Mouse (Mus musculus) forebrain, embryonic 11.5 days (tissue): ENCODE measurements around the gene Klc2. TPM values are rescaled to one million over a fixed set of nuclear protein-coding genes. Genes with fewer than 3 reads are reported as not detected.
A peak's percentile ranks its signal among the peaks of the same experiment; 100 is the strongest.
"Not testable (repeated sequence)": the region's sequence is repeated elsewhere in the genome, so short reads cannot be mapped to it uniquely, and the experiment has no call there.

Experiments
- ATAC-seq: fragments of 200-750 bp; cut with Nextera tagmentation; replicated peaks from 2 replicates; pipeline ENCODE4 v1.8.0; 2017; ENCODE audit warnings: moderate TSS enrichment; ENCODE audit not compliant: low FRiP score
- DNase-seq: peaks from one replicate; pipeline ENCODE4 v3.0.0-alpha.2; 2017; ENCODE audit warnings: low spot score
- H3K27ac ChIP-seq: fragments of 300-500 bp; sonication (generic); 2 replicates; pipeline ENCODE4 v1.5.1; 2014; ENCODE audit warnings: low read depth, low read length
- H3K27me3 ChIP-seq: fragments of 300-500 bp; sonication (generic); 2 replicates; pipeline ENCODE4 v1.6.1; 2014; ENCODE audit warnings: mild to moderate bottlenecking, low read length, mixed read lengths; ENCODE audit not compliant: control insufficient read depth, insufficient read depth
- H3K36me3 ChIP-seq: fragments of 300-500 bp; sonication (generic); 2 replicates; pipeline ENCODE4 v1.6.1; 2014; ENCODE audit warnings: mild to moderate bottlenecking, low read length, moderate library complexity, mixed read lengths; ENCODE audit not compliant: control insufficient read depth, insufficient read depth
- H3K4me1 ChIP-seq: fragments of 300-500 bp; sonication (generic); replicated peaks from 2 replicates; pipeline ENCODE4 v1.6.1; 2014; ENCODE audit warnings: low read length, mixed read lengths; ENCODE audit not compliant: control insufficient read depth, insufficient read depth
- H3K4me2 ChIP-seq: fragments of 300-500 bp; sonication (generic); 2 replicates; pipeline ENCODE4 v1.6.1; 2014; ENCODE audit warnings: low read depth, mild to moderate bottlenecking, low read length, moderate library complexity, mixed read lengths; ENCODE audit not compliant: severe bottlenecking
- H3K4me3 ChIP-seq: fragments of 300-500 bp; sonication (generic); 2 replicates; pipeline ENCODE4 v1.5.1; 2014; ENCODE audit warnings: low read depth, low read length
- H3K9ac ChIP-seq: fragments of 300-500 bp; sonication (generic); 2 replicates; pipeline ENCODE4 v1.6.1; 2014; ENCODE audit warnings: low read length
- H3K9me3 ChIP-seq: fragments of 300-500 bp; sonication (generic); 2 replicates; pipeline ENCODE4 v1.6.1; 2016; ENCODE audit warnings: low read length, mixed read lengths; ENCODE audit not compliant: control insufficient read depth
- WGBS: fragments of 180-500 bp; shearing (Covaris S2); extraction: QIAGEN DNeasy Blood & Tissue Kit; methylation state at CpG from one replicate; pipeline ENCODE4 v1.1.7; 2014; 5-methylcytosine and 5-hydroxymethylcytosine counted together
- polyA plus RNA-seq: library from polyadenylated mRNA; unstranded; fragments of >200 nt; fragmentation: Nextera tagmentation; extraction: Ambion mirVana; gene quantifications from 2 replicates; pipeline ENCODE4 v1.2.1, GENCODE M21; 2014

Gene Klc2
- polyA plus RNA-seq = 35.3 and 38.5 TPM in 2 replicates

DNA sequence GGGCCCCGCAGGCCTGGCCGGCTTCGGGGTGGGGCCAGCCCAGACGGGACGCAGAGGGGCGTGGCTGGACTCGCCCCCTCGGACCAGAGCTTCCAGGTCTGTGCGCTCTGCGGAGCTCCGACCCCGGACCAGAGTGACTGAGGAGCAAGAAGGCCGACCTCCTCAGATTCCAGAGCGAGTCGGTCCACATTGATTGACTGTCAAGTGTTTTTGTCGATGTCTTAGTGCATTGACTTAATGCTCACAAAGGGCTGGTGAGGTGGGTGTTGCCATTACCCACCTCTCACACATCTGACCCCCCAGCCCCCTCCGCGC lies at the start of gene Klc2:
Klc2 (minus strand) TSS at position 177 of the 315 bp plus-strand sequence.
- peak; percentile 93 for ATAC-seq
- Histone ChIP-seq H3K9me3 (no peaks in the 10 kb centered on the region), H3K9ac (peak within 1 kb of the TSS; percentile 82), H3K36me3 (no peaks in the 10 kb centered on the region), H3K4me3 (peak within 1 kb of the TSS; percentile 88), H3K4me2 (peak within 1 kb of the TSS; percentile 89), H3K27ac (peak within 1 kb of the TSS; percentile 82), H3K4me1 (peaks cover 6% of the 10 kb centered on the region), H3K27me3 (no peaks in the 10 kb centered on the region)
- DNase-seq = no peak
- under 1% methylated on average over 18 of the region's 18 CpGs for WGBS

DNA sequence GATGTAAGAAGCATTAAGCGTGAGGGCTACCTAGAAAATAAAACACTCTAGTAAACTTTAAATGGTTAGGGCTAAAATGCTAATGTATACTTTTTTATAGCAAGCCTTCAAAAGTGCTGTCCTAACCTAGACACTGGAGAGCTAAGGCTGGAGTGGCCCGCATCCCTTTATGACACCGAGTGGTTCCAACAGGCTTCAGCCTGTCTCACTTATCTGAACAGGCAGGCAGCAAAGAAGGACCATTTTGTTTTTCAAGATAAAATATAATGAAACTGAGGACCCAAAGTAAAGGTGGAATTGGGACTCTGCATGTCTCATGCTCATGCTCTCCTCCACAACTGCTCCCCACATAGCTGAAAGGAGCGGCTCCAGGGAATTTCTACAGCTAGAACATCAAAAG lies 49.1 kb upstream of the Klc2 start:
- Histone ChIP-seq H3K4me1 (no peaks in the 10 kb centered on the region), H3K27me3 (no peaks in the 10 kb centered on the region), H3K36me3 (no peaks in the 10 kb centered on the region), H3K4me2 (no peak overlapping the region), H3K9me3 (no peaks in the 10 kb centered on the region), H3K4me3 (no peak overlapping the region), H3K27ac (no peak overlapping the region), H3K9ac (no peak overlapping the region)
- ATAC-seq = no peak
- WGBS = 88% methylated on average over 4 of the region's 4 CpGs
- DNase-seq = no peak

DNA sequence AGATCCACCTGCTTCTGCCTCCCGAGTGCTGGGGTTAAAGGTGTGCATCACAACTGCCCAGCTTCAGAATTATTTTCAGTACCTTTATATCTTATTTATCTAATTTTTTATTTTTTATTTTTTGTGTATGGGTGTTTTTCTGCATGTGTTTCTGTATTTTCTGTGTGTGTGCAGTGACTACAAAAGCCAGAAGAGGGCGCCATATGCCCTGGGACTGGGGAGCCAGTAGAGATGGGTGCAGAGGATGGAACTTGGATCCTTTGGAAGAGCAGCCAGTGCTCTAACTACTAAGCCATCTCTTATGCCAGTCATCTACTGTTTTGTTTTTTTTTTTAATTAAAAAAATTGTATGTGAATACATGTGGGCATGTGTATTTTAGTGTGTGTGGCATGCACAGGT lies 46.0 kb upstream of the Klc2 start:
- Histone ChIP-seq H3K9me3 (no peaks in the 10 kb centered on the region), H3K4me1 (no peaks in the 10 kb centered on the region), H3K4me3 (no peak overlapping the region), H3K4me2 (no peak overlapping the region), H3K27me3 (no peaks in the 10 kb centered on the region), H3K27ac (no peak overlapping the region), H3K36me3 (no peaks in the 10 kb centered on the region; the same call in 1 of the 2 replicates), H3K9ac (no peak overlapping the region)
- DNase-seq (no peak), ATAC-seq (no peak)
- 70% methylated on average over 2 of the region's 2 CpGs for WGBS

DNA sequence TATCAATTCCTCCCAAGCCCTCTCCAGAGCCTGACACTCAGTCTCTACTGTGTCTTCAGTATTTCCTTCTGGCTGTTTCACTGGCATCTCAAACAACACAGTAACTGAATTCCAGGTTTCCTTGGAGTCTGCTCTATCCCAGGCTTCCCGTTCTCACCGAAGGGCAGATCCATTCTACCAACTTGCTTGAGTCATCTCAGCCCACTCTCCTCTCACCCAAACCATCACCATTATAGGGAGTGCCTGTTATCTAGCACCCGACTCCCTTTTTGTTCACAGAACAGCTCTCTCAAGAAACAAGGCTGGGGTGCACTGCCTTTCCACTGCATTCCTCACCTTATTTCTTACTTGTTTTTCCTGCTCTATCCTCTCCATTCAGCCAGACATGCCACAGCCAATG lies 43.6 kb upstream of the Klc2 start:
- no peaks in the 10 kb centered on the region for H3K4me1 ChIP-seq
- no peaks in the 10 kb centered on the region; the same call in 1 of the 2 replicates for H3K36me3 ChIP-seq
- H3K27me3 ChIP-seq = no peaks in the 10 kb centered on the region
- H3K4me2 ChIP-seq = no peak overlapping the region
- no peaks in the 10 kb centered on the region for H3K9me3 ChIP-seq
- DNase-seq (no peak), ATAC-seq (no peak)
- no peak overlapping the region for H3K9ac ChIP-seq
- H3K4me3 ChIP-seq = no peak overlapping the region
- H3K27ac ChIP-seq = no peak overlapping the region
- WGBS = 93% methylated on average over 3 of the region's 3 CpGs

DNA sequence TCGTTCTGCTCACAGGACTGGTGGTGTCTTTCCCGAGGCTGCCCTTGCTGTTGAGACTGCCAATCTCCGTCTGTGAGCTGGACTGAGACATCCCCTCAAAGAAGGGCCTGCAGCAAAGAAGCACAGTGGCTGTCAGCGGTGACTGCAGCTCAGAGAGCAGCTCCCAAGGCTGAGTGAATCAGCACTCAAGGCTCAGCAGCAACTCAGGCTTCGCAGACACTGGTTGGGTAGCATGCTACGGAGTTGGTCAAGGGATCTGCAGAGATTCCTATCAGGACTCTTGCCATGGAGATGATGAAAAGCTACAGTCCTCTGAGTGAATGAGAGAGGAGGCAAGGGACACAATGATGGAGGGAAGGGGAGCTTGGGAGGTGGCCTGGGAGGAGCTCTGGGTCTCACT lies 33.9 kb upstream of the Klc2 start:
- H3K27me3 ChIP-seq = no peaks in the 10 kb centered on the region
- H3K4me2 ChIP-seq = no peak overlapping the region
- H3K36me3 ChIP-seq = no peaks in the 10 kb centered on the region; the same call in 1 of the 2 replicates
- no peaks in the 10 kb centered on the region for H3K9me3 ChIP-seq
- no peak overlapping the region for H3K27ac ChIP-seq
- no peaks in the 10 kb centered on the region for H3K4me1 ChIP-seq
- no peak for ATAC-seq
- WGBS = 93% methylated on average over 6 of the region's 6 CpGs
- H3K9ac ChIP-seq = no peak overlapping the region
- DNase-seq = no peak
- no peak overlapping the region for H3K4me3 ChIP-seq

DNA sequence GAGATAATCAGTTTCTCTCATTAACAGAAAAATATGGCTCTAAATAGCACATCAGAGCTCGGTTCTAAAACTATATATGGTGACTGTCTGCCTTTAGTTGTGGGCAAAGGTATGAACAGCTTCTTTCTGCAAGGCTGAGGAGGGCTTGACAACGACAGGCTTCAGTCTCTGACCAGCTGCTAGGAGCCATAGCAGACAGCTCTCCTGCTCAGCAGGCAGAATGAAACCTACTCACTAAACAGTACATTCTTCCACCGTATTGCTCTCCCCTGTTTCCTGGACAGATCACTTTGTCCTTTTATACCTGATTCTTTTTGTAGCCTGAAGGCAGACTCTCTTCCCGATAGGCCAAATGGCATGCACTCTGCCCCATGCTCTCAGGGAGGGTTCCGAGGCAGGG lies 33.4 kb upstream of the Klc2 start:
- H3K27me3 ChIP-seq = no peaks in the 10 kb centered on the region
- 85% methylated on average over 5 of the region's 5 CpGs for WGBS
- H3K27ac ChIP-seq = no peak overlapping the region
- no peak overlapping the region for H3K9ac ChIP-seq
- no peaks in the 10 kb centered on the region for H3K4me1 ChIP-seq
- no peaks in the 10 kb centered on the region for H3K9me3 ChIP-seq
- no peaks in the 10 kb centered on the region; the same call in 1 of the 2 replicates for H3K36me3 ChIP-seq
- no peak for ATAC-seq
- H3K4me3 ChIP-seq = no peak overlapping the region
- no peak for DNase-seq
- no peak overlapping the region for H3K4me2 ChIP-seq

DNA sequence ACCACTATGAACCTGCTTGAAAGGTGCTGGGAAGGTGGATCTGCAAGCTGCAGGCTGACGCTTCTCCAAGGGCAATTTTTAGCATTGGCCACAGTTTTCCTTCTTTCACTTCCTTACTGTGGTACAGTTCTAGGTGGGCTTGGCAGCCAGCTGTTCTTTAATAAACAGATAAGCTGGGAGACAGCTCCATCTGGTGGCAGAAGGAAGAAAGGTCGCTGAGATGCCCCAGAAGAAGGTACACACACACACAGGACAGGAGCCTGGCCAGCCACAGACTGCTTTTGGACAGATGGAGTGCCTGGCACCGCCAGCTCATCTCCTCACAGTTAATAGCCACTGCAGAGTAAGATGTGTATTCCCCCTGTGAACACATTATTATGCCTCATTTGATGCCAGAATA lies 33.0 kb upstream of the Klc2 start:
- Histone ChIP-seq H3K9ac (no peak overlapping the region), H3K4me2 (no peak overlapping the region), H3K27me3 (no peaks in the 10 kb centered on the region), H3K4me1 (no peaks in the 10 kb centered on the region), H3K4me3 (no peak overlapping the region), H3K9me3 (no peaks in the 10 kb centered on the region), H3K27ac (no peak overlapping the region), H3K36me3 (no peaks in the 10 kb centered on the region; the same call in 1 of the 2 replicates)
- WGBS = 48% methylated on average over 3 of the region's 3 CpGs
- DNase-seq = peak; percentile 74
- no peak for ATAC-seq

DNA sequence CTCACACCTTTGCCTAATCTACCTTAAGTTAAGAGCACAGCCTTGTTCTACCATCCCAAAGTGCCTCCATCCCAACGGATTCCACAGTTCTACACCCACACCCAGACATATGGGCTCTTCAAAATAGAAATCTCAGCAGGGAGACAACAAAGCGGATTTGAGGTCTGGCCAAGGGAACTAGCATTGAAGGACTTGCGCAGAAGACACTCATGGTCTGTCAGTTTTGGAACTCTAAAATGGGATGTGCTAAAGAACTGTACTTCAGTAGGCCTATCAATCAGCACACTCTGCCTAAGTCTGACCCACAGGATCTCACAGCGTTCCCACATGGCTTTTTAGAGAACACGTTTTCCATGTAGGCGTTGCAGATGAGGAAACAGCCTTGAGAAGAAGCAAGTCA lies 32.0 kb upstream of the Klc2 start:
- WGBS = 90% methylated on average over 6 of the region's 6 CpGs
- ATAC-seq (no peak), DNase-seq (no peak)

DNA sequence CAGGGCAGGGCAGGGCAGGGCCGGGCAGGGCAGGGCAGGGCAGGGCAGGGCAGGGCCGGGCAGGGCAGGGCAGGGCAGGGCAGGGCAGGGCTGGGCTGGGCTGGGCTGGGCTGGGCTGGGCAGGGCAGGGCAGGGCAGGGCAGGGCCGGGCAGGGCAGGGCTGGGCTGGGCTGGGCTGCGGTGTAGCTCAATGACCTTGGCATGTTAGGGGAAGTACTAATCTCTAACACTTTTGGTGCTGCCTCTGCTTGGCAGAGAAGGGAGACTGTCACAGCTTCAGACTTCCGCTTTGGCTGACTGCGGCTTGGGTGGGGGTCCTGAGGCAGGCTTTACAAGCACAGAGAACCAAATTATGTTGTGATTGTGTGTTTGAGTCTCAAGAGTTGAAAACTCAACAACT lies 30.7 kb upstream of the Klc2 start:
- not testable (repeated sequence) for H3K27ac ChIP-seq, H3K9ac ChIP-seq, H3K9me3 ChIP-seq, H3K4me3 ChIP-seq, H3K4me2 ChIP-seq, H3K27me3 ChIP-seq, H3K36me3 ChIP-seq, H3K4me1 ChIP-seq, DNase-seq, ATAC-seq
- WGBS = 79% methylated on average over 6 of the region's 6 CpGs

More for the DNA sequence above, 32.0 kb upstream of the Klc2 start:
- Histone ChIP-seq H3K36me3 (no peaks in the 10 kb centered on the region; the same call in 1 of the 2 replicates), H3K9ac (no peak overlapping the region), H3K4me2 (no peak overlapping the region), H3K4me1 (no peaks in the 10 kb centered on the region), H3K27ac (no peak overlapping the region), H3K9me3 (no peaks in the 10 kb centered on the region), H3K27me3 (no peaks in the 10 kb centered on the region), H3K4me3 (no peak overlapping the region)
